Mouse (Mus musculus) B cell, adult 62 days (primary cell): ENCODE data around the gene Jph2. TPM values are rescaled to one million over a fixed set of nuclear protein-coding genes. Genes with fewer than 3 reads are reported as not detected.

Source experiments
- total RNA-seq: library from RNA; stranded (reverse); gene quantifications from 4 replicates; pipeline ENCODE4 v1.2.4, GENCODE M21; 2023

Gene Jph2
- 0.18 TPM in 1 of 4 replicates, not detected in the others for total RNA-seq

DNA sequence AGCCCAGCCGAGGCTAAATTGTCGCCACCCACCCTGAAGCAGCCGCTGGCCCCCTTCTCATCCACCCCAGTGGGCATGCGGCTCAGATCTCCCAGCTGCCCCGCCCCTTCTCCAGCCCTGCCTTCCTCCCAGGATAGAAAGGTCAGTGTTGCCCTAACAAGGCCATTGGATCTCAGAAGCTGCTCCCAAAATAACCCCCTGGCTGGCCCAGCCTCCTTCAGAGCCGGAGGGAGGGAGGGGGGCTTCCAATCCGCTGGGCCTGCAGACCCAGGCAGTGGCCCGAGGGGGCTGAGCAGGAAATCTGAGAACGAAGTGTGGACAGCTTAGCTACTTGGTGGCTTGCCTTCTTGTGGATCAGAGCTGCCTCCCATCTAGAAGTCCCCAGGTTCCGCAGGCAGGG is at the start of gene Jph2:
Jph2 (minus strand) TSS at position 89 of the 400 bp plus-strand sequence.

DNA sequence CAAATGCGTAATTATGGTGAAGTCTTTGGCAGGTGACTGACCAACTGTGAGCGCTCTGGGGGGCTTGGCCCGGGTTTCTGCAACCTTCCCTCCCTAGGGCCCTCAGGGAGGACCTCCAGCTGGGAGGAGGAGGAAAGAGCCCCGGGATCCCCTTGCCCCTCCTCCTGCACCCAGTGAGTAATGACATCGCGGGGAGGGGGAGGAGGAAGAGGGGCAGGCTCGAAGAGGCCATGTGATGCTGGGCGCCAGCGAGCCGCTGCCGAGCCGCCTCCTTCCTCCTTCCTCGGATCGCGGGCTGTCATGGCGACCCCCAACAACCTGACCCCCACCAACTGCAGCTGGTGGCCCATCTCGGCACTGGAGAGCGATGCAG is 40.4 kb upstream of the Jph2 start, which contains the start of gene Gdap1l1:
Gdap1l1 (plus strand) TSS at position 231 of the 373 bp plus-strand sequence.

DNA sequence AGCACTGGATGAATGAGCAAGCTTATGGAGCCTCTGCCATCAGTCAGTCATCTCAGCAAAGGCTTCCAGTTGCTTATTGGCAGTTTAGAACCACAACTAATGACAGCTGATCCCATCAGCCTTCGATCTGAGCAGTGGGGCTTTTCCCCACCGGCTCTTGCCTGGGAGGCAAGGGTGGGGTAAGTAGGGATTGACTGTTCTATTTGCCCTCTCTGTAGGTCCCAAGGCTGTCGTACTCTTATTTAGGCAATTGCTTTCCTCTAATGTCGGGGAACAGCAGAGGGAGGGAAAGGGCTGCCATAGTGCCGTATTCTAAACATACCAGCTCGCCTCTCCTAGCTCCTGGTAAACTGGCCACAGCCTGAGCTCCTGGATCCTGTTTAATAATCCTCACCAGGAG is 26.8 kb upstream of the Jph2 start, which contains the start of gene Oser1:
Oser1 (minus strand) TSS at position 101 of the 400 bp plus-strand sequence.

Other genes starting within 250 kb of the Jph2 start
- gene Tox2, start 194.9 kb downstream of the Jph2 start, total RNA-seq = 0.69 TPM in 1 of 4 replicates, not detected in the others
- 152 to 161 TPM (median 155 TPM) in 4 replicates for gene Oser1, start 26.7 kb upstream of the Jph2 start, total RNA-seq
- gene Gdap1l1, start 40.5 kb upstream of the Jph2 start, total RNA-seq = not detected in 4 replicates
- gene Fitm2, start 74.6 kb upstream of the Jph2 start, total RNA-seq = 3.3 to 4.3 TPM (median 3.7 TPM) in 4 replicates
- gene R3hdml, start 94.3 kb upstream of the Jph2 start, total RNA-seq = not detected in 4 replicates
- not detected in 4 replicates for gene Hnf4a, start 108.8 kb upstream of the Jph2 start, total RNA-seq
- gene Ttpal, start 204.3 kb upstream of the Jph2 start, total RNA-seq = 227 to 245 TPM (median 234 TPM) in 4 replicates
- 1,350 to 1,399 TPM (median 1,388 TPM) in 4 replicates for gene Serinc3, start 247.1 kb upstream of the Jph2 start, total RNA-seq